Mouse (Mus musculus) cerebellum, postnatal 14 days (tissue): ENCODE data around the gene Abca13.

ENCODE experiments used
- DNase-seq, 2 experiments: peaks; one replicate each; pipeline ENCODE4 v3.0.0; 2021; ENCODE audit warnings: mixed read lengths in 2 of 2

Abca13 gene

DNA sequence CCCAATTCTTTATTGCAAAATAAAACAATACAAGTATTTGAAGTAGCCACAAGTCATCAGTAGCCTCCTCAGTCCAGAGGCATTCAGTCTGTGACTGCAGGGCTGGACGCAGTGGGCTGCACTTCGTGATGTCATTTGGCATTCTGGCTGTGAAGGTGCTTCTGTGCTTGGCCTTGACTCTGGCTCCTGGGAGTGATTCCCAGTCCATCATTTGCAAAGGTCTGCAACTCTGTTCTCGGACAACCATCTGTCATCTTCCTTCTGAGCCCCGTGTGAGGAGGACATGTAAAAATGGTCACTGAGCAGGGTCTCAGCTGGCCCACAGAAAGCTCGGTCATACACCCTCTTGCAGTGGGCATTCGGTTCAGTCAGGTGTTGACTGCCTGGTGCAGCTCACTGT is 345.1 kb downstream of the Abca13 start:
- DNase-seq: peak; percentile 43 to 67

DNA sequence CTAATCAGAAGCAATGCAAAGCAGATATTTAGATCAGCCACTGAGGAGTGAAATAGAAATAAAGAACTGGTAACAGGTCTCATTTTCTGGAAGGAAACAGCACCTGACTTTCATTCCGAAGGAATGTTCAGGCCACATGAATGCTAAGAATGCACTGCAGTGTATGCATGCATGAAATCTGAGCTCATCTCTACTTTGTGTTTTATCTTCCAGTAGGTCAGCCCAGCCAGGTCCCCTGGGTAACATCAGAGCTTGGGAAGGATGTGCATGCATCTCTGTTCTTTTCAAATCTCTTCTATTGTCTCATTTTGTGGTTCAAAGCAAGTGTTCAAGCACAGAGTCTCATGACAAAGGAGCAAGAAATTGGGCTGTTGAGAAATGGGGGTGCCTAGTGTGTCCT is 346.6 kb downstream of the Abca13 start:
- no peak for DNase-seq

DNA sequence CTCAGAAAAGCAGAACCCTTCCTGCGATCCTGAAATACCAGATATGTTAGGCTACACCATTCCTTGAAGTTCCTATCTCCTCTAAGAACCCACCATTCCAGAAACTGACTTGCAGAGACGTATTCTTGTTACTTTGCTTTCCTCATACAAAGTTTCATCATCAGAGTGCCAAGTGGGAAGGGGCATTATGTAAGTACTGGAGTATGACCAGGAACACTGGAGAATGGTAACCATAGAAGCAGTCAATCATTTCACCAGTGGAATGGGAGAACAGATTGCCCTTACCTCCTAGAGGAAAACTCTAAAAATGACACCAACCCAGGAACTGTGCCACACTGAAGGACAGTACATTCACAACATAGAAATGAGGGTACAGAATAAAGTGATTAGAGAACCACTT is 368.3 kb downstream of the Abca13 start:
- no peak for DNase-seq

DNA sequence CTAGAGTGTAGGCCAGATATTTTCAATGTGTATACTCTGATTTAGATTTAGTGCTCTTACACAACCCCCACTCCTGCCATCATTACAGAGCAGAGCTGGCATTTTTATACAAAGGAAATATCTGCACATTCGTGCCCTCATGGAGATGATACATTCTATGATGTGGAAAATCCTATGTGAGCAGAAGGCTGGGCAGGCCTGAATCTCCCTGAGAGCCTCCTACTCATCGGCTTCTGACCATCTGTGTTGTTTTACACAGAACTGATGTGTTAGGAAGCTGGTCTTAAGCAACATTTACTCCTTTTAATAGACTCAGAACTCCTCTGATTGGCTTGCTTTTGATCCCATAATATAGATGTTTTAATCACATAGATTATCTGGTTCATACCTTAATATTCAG is 376.6 kb downstream of the Abca13 start:
- peak in 1 of 2 experiments; percentile 4 for DNase-seq

DNA sequence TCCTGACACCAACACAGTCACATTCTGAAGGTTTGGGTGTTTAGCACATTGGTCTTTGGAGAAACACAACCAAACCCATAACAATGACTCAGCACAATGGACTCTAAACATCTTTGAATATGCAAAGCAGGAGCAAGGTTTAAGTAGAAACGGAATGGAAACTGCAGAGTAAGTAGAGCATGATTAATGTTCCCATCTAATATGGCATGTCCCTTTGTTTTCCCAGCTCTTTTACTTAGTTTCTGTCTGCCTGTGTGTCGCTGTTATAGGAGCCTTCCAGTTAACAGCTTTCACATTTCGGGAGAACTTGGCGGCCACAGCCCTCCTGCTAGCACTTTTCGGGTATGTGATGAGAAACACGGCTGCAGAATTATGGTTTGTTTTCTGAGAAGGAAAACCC is 378.6 kb downstream of the Abca13 start:
- no peak for DNase-seq

DNA sequence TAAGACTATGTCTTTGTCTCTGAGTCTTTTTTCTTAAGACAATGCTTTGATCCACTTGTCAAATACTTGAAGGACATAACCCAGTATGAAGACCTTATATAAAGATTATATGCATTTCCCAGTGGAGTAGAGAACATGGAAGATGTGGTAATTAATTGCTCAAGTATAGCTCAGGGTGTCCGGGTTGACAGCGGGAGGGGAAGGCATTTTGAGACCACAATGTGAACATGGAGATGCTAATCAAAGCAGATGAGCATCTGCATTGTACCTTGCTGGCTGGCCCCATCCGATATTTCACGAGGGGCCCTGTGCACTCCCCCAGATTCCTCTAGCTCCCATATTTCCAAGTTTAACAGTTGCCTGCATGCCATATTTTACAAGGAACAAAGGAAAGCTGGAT is 383.2 kb downstream of the Abca13 start:
- no peak for DNase-seq

DNA sequence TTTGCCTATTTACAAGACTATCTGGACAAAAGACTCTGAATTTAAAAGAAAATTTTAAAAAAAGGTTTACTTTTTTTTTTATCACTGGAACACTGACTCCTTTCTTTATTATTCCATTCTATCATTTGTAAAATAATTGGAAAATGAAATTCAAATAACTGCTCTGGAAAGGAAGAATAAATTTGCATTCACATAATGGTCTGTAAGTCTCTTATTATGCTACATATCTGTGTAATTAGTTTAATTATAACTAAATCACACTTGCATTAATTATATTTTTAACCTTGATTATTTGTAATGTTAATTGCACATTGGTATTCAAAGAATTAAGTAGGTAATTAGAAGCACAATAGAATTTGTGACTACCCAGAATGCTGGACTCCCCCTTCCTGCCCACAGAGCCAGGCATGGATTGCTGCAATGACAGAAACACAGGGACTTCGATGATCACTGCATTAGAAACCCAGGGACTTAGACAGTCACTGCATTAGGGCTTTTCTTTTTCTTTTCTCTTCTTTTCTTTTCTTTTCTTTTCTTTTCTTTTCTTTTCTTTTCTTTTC is 400.1 kb downstream of the Abca13 start:
- no peak for DNase-seq

DNA sequence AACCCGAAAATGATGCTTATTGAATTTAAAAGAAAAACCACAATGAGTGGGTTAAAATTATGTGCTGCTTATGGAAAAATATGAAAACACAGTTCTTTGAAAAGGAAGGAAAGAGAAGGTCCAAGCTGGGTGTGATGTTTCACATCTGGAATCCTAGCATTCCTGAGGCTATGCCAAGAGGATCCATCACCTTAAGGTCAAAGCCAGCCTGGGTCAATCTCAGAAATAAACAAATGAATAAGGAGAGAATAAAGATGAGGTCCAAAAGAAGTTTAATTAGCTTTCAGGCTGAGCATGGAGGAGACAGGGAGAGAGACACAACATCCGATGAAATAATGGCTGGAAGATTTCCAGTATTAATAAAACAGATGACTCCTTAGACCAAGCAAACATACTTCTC is 405.6 kb downstream of the Abca13 start:
- DNase-seq: no peak

DNA sequence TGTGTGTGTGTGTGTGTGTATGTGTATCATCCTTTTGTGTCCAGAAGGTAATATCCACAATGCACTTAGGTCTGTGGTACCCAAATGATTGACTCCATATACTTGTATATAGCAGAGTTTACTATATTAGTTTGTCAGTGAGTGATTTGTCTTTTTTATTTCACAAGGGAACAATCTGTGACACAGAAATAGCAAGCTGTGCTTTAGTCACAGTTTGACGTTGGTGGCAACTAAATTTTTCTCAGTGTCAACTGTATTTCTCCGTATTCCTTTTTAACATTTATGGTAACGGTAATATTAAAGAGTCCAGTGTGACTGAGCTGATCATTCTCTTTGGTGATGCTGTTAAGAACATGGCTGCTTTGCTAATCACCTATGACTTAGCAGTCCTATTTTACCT is 409.4 kb downstream of the Abca13 start:
- no peak for DNase-seq

DNA sequence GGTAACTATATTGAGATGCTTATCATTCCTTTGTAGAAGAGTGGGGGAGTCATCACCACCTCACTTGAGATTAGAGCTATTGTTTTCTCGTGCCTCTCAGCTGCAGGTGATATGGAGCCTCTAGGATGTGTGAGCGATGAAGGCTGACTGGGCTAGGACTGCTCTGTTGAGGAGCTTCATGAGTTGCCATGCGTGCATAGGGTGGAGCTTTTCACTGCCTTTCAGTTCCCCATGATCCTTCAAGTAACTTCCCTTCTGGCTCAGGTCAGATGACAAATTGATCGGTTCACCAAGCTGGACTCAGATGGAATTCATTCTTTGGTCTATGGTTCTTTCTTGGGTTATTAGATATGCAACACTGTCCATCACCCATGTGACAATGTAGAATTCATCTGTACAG is 410.4 kb downstream of the Abca13 start:
- DNase-seq: no peak

DNA sequence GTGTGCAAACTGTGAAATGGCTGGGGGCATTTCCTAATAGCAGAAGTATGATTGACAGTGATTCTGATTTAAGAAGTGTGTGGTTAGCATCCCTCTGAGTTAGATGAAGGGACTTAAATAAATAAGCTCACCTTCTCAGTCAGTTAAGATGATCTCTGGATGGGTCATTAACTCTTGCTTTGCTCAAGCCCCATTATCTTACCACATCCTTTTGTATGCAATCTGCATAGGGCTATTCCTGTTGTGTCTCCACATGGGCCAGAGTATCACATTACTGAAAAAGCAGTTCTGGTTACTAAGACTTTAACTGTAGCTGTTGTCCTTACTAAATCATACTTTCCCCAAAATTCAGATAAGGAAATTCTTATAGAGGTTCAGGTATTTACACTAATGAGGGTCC is 416.5 kb downstream of the Abca13 start:
- no peak for DNase-seq

DNA sequence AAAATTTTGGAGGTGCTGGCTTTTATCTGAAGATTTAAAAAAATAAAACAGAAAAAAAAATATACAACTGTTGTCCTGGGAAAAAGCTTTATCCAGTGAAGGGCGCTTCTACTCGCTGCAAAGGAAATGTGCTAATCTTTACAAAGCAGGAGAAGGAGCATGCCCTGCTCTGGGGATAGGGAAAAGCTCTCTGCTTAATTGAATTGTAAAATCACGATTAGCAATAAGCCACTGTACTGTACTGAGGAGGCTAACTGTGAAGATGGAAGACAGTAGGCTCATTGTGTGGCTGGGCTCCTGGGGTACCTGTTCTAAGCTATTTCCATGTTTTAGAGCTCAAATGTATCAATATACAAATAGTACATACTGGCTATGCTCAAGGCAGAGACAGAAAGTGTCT is 417.3 kb downstream of the Abca13 start:
- DNase-seq: no peak

DNA sequence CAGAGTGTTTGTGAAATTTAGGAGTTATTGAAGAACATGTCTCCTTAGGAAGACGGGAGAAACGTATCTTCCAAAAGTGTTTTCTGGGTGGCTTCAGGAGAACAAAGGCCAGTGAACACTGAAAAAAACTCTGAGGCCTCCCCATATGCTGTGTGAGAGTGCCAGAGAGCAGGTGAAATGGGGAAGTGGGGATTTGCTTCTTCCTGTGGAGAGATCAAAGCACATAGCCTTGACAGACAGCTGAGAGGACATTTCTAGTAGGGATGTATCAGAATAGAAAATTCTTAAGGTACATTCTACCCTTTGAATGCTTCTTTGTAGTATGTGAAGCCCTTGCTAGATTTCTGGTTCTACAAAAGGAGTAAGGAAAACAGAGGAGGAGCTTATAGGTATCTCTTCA is 424.4 kb downstream of the Abca13 start:
- DNase-seq: no peak

DNA sequence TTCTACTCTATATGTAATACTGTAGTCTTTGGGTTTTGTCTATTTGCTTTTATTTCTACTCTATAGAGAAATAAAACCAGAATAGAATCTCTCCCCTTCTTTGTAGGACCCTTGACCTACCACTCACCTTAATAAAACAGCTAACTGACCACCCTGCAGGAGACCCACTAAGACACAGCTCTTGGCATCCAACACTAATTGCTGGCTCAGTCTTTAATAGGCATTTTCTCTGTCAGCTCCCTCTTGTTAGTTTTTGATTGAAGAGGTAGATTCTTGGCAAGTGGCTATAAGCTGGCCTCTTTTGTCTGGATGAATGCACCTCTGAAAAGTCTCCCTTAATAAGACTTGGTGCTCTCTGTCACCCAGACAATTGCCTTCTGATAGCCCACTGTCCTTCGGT is 424.9 kb downstream of the Abca13 start:
- DNase-seq: no peak

DNA sequence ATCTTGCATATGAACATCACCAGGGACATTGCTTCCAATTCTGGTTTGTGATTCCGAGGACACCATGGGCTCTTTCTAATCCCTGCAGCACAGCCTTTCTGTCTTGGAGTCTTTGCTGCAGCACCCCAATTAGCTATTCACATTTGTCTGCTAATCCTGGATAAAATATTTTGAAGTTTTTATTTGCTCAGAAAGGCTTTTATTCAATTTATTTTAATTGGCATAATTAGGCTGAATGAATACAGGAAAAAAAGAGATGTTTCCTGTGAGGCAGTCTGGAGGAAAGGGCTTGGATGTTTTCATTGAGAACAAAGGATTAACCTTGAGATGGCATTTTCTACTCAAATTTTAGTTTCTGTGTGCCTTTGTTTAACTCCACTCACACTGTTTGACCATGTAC is 428.2 kb downstream of the Abca13 start:
- DNase-seq: no peak

DNA sequence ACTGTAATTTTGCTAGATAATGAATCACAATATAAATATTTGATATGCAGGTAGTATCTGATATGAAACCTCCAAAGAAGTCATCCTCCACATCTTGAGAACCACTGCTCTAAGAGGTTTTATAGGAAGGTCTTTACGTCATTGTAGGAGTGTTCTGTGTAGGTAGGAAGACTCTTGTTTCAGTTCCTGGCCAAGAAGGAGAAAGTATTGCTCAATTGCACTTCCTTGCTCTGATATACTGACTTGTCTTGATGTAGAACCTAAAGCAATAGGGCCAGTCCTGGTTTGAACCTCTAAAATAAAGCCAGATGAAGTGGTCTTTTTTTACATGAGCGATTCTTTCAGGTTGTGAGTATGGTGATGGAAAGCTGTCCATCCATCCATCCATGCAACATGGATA is 431.1 kb downstream of the Abca13 start:
- no peak for DNase-seq

DNA sequence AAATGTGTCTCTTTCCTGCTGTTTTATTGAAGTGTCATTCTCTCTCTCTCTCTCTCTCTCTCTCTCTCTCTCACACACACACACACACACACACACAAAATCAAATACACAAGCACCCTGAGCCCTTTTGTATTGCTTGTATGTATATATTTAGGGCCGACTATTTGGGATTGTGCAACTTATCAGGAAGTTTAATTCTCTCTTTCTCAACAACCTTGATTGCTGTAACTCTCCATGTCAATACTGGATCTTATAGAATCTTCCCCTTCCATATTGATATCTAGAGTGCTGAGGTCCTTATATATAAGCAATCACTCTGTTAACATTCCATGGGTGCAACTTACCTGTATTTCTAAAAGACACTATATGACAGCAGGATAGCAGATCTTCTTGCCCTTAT is 433.0 kb downstream of the Abca13 start:
- DNase-seq: no peak

DNA sequence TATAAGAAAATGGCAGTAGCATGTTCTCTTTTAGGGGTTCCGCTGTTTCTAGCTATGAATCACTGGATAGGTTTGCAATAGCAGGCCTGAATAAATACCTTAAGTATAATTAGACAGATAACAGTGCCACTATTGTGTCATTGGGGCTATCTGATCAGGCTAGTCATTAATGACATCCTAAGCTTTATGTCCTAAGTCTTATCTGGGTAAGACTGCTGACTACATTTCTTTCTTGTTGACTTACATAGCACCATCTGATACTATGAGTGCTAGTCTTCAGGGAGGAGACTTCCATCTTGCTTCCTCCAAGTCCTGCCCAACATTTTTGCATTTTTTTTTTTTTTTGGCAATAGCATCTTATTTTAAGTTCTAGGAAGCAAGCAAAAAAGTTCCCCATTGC is 434.1 kb downstream of the Abca13 start:
- DNase-seq: no peak

DNA sequence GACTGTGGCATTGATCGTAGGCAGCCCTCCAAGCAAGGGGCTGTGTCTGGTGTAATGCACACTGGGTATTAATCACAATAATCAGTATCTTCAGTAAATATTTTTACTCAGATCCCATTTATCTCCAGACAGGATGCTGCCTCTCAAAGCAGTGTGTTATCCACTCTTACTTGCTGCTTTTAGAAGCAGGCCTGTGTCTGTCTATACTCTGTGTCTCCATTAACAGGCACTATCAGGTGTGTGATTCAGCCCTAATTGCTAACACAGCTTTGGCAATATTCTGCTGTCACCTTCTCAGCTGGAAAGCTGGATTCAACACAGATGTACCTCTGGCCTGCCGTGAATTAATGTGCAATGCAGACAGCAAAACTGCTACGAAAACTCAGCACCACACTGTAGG is 455.5 kb downstream of the Abca13 start:
- no peak for DNase-seq

DNA sequence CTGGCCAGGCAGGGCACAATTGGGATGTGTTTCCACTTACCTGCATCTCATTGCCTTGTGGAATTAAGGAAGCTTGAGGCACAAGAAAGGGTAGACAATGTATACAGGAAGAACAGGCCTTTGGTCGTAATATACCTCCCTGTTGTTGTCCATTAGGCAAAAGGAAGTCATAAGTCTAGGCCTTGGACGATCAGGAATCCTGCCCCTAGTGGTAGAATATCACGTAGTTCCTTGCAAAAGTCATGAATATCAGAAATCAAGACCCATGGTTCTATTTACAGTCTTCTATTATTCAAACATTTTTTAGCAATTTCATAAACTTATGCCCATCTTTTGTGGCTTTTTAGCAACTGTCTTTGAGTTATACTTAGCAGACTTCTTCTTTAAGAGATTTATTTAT is 456.2 kb downstream of the Abca13 start:
- DNase-seq: no peak

DNA sequence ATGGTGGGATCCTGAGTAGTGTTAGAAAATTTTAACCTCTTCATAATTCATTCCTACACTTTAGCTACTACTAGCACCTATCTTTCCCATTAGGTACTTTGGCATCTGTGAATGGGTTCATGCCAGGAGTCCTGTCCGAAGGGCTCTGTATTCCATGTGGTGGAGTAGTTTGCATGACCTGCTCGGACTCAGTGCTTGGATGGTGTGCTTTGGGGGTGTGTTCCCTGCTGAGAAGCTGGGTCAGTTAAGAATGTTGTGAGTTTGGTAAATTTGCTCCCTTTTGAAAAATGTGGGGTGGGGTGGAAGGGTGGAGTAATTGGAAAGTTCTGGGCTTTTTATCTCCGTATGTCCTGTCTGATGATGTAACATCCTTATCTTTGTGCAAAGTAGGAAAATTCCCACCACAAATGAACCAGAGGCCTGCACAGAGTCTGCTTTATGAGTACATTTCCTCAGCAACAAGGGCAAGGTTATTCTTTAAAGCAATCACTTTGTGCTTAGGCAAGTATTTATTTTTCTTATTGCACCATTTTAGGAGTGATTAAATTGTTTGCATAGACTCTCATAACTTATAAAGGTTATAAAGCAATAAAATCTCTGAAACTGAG is 475.0 kb downstream of the Abca13 start:
- no peak for DNase-seq

DNA sequence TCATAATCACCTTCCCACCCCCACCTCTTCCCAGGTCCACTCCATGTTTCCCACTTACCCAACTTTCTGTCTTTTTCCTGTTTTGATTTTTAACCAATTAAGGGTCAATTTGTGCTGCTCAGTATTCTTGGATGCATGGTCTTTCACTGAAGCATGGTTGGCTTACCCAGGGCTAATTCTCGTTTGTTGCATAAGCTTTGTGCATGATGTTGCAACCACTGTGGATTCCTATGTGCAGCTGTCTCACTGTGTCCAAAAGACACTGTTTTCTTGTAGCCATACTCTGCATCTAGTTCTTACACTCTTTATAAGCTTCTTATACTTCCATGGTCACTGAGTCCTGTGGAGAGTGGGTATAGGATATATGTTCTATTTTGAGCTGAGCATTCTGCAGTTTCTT is 477.7 kb downstream of the Abca13 start:
- no peak for DNase-seq

DNA sequence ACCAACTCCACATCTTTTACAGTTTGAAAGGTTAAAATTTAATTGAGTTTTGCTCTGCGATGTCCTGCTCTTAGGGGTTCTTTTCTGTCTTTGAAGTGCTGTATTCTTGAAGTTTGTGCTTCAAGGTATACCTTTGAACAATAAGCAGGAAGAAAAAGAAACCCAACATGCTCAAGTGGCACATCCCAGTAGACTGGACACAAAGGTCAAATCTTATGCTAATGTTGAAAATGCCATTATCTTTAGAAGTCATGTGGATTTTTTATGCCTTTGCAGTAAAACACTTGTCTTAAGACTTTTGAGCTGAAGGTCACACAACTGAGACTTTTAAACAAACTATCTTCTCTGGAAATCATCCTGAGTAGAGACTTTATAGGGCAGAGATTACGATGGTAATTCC is 493.2 kb downstream of the Abca13 start:
- DNase-seq: no peak

DNA sequence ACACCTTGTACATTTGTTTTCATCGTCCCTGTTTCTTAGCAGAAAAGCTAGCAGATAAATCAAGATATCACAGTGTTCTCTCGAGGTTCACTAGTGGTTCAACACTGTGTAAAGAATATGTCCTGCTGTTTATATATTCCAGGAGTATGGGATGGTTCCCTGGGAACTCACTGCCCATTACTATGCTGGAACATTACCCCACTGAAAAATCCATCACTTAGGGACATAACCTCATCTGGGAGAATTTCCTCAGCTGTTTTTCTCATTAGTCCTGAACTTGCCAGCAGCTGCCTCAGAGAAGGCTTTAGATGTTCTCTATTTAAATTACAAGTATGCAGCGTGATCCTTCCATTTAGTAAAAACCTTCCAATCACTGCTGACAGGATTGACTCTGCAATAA is 513.4 kb downstream of the Abca13 start:
- DNase-seq: no peak

DNA sequence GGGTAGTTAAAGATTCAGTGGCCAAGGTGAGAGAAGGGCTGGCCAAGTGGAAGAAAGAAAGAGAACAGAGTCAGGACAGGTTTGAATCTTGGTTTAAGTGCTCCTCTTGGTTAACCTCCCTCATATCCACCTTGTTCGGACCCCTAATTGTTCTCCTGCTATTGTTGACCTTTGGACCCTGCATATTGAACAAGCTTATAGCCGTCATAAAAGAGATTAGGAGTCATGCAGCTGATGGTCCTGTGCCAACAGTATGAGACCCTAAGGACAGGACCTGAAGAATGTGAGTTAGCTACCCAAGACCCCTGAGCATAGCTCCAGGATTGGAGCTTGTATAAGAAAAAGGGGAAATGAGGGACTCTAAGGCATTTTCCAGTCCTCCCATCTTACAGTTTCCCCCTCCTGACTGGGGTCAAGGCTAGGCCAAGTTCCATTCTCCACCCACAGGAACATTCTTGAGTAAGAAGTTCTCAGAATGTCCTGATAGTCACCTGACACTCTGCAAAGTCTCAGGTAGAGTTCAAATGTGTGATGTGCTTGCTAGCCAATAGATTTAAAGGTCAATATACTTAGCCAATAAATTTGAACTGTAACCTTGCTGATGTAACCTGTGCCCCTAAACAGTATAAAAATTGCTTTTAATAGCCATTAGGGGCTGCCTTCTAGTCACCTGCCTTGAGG is 536.2 kb downstream of the Abca13 start:
- DNase-seq: no peak
